Mouse (Mus musculus) cerebral cortex, adult 2 months (tissue): ENCODE results near the gene Swi5.

Source experiments
- WGBS: fragments of 180-500 bp; shearing (Covaris S2); methylation state at CpG from one replicate; pipeline ENCODE4 v1.1.7; 2018; 5-methylcytosine and 5-hydroxymethylcytosine counted together

Swi5 gene

DNA sequence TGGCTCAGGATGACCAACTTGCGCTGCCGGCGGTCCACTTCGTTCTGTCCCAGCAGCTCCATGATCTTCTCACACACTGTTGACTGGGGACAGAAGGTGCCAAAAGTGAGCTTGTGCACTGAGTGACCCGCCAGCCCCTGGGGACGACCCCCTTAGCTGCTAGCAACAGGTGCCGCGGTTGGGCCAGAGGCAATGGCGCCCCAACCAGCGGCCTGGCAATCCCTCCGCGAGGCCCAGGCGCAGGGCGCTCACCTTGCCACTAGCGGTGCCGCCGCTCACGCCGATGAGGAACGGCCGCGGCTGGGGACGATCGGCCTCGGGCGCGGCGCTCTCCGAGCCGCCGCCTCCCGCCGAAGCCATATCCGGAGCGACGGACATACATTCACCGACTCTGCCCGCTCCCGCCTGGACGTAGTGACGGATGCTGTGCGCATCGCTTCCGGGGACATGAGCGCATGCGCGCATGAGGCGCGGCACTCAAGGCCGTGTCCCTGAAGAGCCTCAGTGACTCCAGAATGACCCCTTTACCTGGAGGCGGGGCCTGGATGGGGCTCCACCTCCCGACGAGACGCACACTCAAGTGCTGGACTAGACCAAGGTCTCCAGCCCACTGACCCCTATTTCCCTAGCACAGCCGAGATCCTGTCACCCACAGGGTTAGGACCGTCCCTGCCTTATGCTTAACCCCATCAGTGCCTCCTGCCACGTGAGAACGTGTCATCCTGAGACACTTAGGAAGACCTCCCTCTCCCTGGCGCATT is 28.0 kb downstream of the Swi5 start, which contains the start of gene Uck1:
TSS of gene Uck1 (minus strand) at position 503 of the 761 bp plus-strand sequence.
- WGBS, result under 1% methylated on average over 59 of the region's 59 CpGs

DNA sequence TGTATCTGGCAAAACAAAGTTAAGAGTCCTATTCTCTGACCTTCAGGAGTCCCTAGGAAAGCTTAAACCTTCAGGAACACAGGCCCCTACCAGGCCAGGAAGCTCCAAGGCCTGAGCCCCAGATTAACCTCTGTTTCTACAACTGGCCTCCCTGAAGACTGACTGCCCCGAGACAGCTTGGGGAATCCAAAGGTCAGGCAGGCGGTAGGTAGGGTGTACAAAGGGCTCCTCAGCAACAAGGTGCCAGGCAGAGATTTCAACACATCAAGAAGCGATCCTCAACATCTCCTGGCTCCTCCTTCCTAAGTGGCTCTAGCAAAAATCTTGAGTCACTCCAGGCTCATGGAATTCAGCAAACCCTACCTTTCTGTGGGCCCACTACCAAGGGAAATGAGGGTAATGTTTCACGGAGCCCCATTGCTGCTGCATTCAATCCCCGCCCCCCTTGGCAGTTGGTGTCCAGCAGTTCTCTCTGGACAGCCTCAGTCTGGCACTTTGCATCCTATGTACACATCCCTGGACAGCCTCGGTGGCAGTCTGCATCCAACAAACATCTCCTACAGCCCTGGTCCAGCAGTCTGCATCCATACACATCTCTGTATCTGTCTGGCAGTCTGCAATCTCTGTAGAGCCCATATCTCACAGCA is 28.9 kb downstream of the Swi5 start:
- WGBS, result 52% methylated on average over 6 of the region's 6 CpGs

DNA sequence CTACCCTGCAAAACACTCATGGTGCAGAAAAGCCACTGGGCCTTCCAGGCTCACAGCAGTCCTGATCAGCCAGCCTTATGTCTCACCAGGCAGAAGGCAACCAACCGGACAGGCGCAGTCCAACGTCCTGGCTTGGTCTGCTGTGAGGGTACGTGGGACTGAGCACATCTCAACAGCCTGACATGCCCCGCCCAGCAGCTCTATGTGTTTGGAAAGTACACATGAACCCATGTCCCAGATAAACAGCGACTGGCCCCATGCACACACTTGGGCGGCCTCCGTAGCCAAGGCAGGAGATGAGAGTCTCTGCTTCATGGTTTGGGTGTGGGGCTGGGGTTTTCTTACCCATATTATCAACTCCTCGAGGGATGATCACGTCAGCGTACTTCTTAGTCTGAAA is 31.6 kb downstream of the Swi5 start:
- 92% methylated on average over 11 of the region's 11 CpGs for WGBS

DNA sequence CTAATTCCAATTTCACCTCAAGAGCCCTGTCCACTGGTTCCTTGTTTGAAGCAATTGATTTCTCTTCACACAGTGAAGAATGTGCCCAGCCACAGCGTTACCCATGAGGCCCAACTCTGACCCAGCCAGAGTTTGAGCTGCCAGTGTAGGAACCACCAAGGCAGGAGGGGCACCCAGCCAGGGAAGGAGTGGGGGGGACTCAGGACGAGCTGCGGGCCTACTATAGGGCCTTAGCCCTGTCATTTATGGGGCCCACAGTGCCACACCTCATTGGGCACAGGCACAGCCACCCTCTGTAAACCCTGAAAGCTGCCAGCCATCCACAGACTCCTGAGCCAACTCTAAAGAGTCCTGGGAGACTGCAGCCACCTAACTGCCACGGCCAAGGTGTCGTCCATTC is 33.3 kb downstream of the Swi5 start:
- 79% methylated on average over 5 of the region's 5 CpGs for WGBS

DNA sequence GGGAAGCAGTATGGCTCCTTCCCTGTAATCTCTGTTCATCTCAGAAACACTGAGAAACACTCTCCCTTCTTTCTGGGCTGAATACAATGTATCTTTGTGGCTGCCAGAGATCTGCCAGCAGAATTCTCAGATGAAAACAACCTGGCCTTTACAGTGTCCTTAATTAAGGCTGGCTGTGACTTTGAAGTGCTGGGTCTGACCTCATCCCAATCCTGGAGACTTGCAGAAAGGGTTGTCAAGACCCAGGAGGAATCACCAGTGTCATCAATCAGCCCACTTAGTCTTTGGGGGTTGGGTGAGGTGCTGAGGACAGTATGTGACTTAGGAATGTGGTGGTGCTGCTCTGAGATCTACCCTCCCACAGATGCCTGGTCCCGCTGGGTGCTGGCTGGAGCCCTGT is 34.5 kb downstream of the Swi5 start:
- 88% methylated on average over 1 of the region's 1 CpGs for WGBS

DNA sequence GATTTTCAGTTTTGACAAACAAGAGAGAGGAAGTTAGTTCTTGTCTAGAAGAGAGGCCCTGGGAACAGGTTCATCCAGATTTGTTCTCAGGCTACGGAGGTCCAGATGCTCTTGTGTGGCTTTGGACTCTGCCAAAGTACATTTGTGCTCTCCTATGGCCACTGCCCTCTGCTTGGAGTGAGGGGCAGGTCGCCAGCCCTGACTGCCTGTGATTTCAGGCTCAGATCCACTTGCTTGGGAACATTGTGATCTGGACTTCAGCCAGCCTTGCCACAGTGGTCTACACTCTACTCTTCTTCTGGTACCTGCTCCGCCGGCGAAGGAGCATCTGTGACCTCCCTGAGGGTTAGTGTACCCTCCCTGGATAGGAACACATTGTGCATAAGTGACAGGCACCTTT is 35.2 kb downstream of the Swi5 start:
- 89% methylated on average over 5 of the region's 5 CpGs for WGBS

DNA sequence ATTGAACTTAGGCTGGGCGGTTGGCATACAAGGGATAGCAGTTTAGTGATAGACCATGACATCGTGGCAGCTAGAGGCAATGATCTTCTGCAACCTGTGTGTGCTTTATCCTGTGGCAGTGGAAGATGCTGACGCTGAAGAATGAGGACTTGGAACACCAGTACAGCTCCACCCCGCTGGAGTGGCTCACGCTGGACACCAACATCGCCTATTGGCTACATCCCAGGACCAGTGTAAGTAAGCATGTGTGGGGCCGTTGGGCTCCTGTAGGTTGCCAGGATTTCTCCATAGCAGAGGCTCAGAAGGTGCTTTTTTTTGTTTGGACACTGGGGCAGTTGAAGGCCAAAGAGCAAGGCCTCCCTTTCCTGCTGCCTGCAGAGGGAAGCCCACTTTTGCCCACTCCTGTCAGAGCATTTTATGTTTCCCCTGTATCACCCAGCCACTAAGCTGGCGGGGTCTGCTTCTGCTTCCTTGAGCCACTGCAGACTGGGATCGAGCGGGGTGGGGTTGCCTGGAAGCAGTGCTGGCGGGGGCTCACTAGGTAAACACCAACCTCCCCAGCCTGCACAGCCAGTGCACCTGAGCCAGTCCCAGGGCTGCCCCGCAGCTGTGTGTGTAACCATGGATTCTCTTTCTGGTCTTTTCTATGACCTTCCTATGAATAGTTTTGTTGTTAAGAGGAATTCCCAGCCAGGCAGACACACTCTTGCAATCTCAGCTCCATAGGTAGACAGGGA is 35.9 kb downstream of the Swi5 start:
- 85% methylated on average over 12 of the region's 12 CpGs for WGBS

DNA sequence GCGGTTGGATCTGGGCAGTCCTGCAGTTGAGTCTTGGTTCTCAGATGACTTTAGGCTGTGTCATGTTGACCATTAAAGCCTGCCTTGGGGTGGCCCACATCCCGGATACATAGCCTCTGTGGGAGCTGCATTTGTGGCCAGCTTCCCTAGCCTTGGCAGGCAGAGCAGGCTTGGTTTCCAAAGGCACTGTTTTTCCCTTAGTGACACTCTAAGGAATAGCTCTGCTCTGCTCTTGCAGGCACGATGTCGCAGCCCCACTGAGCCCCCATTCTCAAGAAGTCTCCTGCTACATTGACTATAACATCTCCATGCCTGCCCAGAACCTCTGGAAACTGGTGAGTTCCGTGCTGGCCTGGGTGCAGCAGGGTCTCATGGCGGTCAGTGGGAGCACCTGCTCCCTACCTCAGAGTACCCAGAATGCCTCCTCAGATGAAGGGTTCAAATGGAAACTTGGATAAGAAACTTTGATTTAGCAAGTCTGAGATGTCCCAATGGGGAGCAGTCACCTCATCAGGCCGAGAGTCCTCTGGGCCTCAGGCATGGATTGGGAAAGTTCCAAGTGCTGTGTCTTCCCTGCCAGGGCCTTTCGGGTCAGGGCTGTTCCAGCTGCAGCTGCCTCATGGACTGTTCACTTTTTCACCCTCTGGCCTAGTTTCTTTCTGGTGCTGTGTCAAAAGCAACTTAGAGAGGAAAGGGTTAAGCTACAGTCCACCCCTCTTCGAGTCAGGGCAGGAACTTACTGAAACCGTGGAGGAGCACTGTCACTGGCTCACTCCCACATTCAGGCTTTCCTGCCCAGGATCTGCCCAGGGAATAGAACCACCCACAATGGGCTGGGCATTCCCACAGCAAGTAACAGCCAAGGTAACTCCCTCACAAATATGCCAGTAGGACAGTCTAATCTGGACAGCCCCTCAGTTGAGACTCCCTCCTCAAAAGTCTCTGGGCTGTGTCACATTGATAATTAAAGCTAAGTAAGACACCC is 39.2 kb downstream of the Swi5 start:
- WGBS, result 70% methylated on average over 10 of the region's 10 CpGs

DNA sequence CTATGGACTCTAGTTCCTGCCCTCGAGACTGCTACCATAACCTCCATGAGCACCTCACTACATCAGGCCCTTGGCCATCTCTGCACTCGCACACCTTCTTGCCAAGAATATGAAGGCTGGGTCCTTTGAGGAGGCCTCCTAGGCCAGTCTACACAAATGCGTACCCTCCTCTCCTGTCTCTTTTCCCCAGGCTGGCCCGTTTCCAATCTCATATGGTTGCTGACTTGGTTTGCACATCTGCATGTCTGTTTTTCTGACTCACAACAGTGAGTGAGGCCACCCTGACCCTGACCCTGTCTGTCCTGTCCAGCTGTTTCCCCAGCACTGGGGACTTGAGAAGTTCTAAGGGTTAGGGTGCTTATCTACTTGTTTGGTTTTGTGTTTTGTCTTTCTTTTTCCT is 41.1 kb downstream of the Swi5 start:
- WGBS, result 84% methylated on average over 4 of the region's 4 CpGs

DNA sequence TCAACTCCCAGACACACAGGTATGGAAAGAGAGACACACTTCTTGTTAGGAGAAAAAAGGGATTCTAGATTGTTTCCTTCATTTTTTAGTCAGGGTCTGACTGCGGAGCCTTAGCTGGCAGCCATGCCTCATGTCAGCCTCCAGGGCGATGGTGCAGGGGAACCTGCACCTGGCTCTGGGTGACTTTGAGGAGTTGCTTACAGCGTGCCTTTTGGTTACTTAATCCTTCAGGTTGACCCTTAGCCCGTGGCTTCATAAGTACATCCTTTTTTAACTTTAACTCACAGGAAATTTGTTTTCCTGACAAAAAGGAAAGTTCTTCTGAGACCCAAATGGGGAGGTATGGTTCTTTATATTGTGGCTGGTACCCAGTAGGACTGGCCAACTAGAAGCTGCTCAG is 44.9 kb downstream of the Swi5 start:
- WGBS, result 91% methylated on average over 4 of the region's 4 CpGs

DNA sequence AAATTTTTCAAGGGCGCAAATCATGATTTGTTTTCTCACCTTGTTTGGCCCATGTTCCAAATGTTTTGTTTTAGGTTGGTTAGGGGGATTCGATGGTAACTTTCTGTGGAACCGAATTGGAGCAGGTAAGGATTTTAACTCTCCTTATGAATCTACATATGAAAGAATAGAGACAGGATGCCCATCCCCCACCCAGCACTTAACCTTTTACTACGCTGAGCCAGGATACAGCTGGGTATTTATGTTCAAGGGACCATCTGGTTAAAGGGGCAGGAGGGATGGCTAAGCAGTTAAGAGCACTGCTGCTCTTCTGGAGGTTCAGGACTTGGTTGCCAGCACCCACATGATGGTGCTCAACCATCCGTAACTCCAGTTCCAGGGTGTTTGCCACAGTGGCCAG is 47.3 kb downstream of the Swi5 start:
- 88% methylated on average over 5 of the region's 5 CpGs for WGBS

DNA sequence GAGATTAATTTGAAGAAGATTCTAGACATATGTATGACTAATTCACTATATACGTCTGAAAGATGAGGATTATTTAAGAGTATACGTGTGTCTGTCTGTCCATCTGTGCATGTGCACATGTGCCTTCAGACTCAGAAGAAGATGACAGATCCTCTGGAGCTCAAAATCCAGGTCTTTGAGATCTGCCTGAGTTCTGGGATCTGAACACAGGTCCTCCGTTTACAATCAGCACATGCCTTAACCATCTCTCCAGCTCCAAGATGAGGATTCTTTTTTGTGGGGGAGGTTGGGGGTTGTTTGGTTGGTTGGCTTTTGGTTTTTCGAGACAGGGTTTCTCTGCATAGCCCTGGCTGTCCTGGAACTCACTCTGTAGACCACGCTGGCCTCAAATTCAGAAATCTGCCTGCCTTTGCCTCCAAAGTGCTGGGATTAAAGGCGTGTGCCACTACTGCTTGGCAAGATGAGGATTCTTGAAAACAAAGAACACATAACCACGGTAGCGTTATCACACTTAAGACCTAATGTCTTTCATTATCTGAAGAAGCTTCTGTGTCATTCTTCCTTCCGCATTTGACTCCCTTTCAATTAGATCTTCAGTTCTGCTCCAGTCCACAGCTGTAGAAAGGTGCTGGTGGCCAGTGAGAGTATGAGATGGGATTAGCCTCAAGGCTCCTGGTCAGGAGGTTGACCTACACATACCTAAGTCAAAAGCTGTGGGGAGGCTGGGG is 49.0 kb downstream of the Swi5 start:
- 93% methylated on average over 9 of the region's 9 CpGs for WGBS

DNA sequence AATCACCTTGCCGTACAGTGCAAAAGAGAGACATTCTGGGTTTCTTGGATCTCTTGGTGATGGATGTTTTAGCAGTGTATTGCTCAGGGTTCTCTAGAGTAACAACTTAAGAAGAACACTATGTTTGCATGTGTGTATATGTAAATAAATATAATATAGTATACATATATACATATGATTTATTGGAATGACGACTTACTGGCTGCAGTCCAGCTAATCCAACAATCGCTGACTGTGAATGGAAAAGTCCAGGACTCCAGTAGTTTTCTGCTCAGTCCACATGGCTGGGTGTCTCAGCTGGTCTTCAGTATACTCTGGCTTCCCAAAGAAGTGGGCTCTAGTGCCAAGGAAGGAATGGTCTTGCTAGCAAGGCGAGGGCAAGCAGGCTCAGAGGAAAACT is 50.3 kb downstream of the Swi5 start:
- 37% methylated on average over 4 of the region's 4 CpGs for WGBS

DNA sequence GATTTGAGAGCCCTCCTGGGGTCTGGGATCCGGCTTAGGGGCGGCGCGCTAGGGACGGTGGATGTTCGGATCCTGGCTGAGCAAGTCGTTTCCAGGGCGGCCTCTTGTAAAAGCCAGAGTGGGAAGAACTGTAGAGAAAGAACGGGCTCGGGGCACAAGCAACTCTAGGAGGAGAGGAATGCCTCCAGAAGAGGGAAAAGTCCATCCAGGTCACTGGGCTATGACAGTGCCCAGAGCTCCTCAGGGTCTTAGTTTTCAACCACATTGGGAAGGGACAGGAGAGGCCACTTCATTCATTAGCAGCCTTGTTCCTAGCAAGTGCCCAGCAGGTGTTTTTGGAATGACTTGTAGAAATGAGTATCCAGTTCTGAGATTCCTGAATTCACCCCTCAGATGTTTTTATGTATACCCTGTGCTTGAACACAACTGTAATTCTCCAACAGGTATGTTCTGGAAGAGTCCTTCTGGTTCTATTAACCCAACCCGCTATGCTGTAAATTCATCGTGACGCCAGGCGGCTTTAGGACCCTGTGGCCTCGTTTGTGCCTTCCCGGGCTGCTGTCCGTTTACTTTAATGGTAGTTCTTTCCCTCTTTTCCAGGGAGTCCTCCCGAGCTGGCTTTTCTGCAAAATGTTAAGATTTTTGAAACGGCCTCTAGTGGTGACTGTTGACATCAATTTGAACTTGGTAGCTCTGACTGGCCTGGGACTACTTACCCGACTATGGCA is 51.0 kb downstream of the Swi5 start:
- WGBS, result under 1% methylated on average over 20 of the region's 20 CpGs

DNA sequence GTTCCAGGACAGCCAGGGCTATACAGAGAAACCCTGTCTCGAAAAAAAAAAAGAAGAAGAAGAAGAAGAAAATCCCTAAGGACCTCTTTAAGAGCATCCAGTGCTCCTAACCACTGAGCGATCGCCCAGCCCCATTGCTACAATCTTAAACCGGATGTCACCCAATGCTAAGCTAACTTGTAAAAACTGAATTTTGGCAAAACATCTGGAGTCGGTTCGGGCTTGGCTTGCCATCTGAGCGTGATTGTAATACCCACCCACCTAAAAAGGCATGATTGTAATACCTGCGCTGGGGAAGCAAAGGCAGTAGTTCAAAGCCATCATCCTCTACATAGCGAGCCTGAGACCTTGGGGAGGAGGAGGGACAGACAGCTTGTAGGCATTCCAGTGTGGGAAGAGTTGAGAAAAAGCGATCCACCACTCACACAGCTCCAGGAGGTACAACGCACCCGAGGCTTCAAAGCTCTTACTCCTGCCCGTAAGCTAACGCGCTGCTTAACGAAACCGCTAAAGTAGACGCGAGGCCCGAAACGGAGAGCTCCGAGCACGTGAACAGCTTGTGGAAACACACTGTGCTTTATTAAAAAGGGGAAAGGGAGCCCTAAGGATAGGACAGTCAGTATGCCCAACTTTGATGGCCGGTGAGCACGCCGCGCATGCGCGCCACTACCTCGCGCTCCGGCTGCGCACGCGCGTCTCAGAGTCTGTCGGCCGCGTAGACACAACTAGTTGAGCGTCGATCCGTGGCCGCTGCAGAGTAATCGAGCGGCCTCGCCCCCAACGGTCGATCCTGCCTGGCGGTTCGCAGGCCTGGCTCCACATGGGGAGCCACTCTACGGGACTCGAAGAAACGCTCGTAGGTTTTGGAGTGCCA is 51.8 kb downstream of the Swi5 start, which contains the start of gene Pomt1:
TSS of gene Pomt1 (plus strand) at position 705 of the 874 bp plus-strand sequence.
- WGBS, result under 1% methylated on average over 54 of the region's 54 CpGs

DNA sequence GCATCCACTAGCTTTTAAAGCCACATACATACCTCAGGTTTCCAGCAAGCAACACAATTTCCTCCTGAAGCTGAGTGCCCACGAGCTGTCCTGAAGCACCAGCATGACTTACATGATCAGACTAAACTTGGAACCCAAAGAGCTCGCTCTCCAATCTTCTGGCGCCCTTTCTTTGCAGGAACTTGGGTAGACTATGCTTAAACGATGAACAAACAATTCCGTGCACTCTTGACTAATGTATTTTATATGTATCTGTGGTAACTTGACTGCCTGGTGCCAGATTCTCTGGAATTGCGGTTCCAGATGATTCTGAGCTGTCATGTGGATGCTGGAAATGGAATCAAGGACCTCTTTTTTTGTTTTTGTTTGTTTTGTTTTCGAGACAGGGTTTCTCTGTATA is 52.4 kb downstream of the Swi5 start:
- WGBS, result 17% methylated on average over 7 of the region's 7 CpGs
